Mouse (Mus musculus) midbrain, embryonic 12.5 days (tissue): ENCODE measurements around the gene Hist1h1d. TPM values are rescaled to one million over a fixed set of nuclear protein-coding genes. Genes with fewer than 3 reads are reported as not detected.
"Not testable (repeated sequence)": the region's sequence is repeated elsewhere in the genome, so short reads cannot be mapped to it uniquely, and the experiment has no call there.

Experiments used
- ATAC-seq: fragments of 200-750 bp; cut with Nextera tagmentation; 2 replicates; pipeline ENCODE4 v1.8.0; 2017; ENCODE audit warnings: low read depth, moderate TSS enrichment, moderate library complexity; ENCODE audit not compliant: low FRiP score
- H3K27ac ChIP-seq: fragments of 300-500 bp; sonication (generic); replicated peaks from 2 replicates; pipeline ENCODE4 v1.5.1; 2016; ENCODE audit warnings: mild to moderate bottlenecking
- H3K27me3 ChIP-seq: fragments of 300-500 bp; sonication (generic); 2 replicates; pipeline ENCODE4 v1.6.1; 2016; ENCODE audit warnings: mild to moderate bottlenecking
- H3K36me3 ChIP-seq: fragments of 300-500 bp; sonication (generic); 2 replicates; pipeline ENCODE4 v1.6.1; 2016
- H3K4me1 ChIP-seq: fragments of 300-500 bp; sonication (generic); 2 replicates; pipeline ENCODE4 v1.6.1; 2016
- H3K4me2 ChIP-seq: fragments of 300-500 bp; sonication (generic); replicated peaks from 2 replicates; pipeline ENCODE4 v1.6.1; 2016; ENCODE audit warnings: mild to moderate bottlenecking, moderate library complexity
- H3K4me3 ChIP-seq: fragments of 300-500 bp; sonication (generic); 2 replicates; pipeline ENCODE4 v1.5.1; 2016; ENCODE audit warnings: mild to moderate bottlenecking
- H3K9ac ChIP-seq: fragments of 300-500 bp; sonication (generic); replicated peaks from 2 replicates; pipeline ENCODE4 v1.6.1; 2016; ENCODE audit warnings: mild to moderate bottlenecking, moderate library complexity
- H3K9me3 ChIP-seq: fragments of 300-500 bp; sonication (generic); 2 replicates; pipeline ENCODE4 v1.6.1; 2016; ENCODE audit warnings: mild to moderate bottlenecking
- WGBS: fragments of 180-500 bp; shearing (Covaris S2); methylation state at CpG from one replicate; pipeline ENCODE4 v1.1.7; 2016; 5-methylcytosine and 5-hydroxymethylcytosine counted together
- polyA plus RNA-seq: library from polyadenylated mRNA; unstranded; fragments of >200 nt; fragmentation: Nextera tagmentation; extraction: Ambion mirVana; gene quantifications from 2 replicates; pipeline ENCODE4 v1.2.1, GENCODE M21; 2016

The Hist1h1d gene
- polyA plus RNA-seq, 1 experiment from 2014 or later: 0.45 TPM

DNA sequence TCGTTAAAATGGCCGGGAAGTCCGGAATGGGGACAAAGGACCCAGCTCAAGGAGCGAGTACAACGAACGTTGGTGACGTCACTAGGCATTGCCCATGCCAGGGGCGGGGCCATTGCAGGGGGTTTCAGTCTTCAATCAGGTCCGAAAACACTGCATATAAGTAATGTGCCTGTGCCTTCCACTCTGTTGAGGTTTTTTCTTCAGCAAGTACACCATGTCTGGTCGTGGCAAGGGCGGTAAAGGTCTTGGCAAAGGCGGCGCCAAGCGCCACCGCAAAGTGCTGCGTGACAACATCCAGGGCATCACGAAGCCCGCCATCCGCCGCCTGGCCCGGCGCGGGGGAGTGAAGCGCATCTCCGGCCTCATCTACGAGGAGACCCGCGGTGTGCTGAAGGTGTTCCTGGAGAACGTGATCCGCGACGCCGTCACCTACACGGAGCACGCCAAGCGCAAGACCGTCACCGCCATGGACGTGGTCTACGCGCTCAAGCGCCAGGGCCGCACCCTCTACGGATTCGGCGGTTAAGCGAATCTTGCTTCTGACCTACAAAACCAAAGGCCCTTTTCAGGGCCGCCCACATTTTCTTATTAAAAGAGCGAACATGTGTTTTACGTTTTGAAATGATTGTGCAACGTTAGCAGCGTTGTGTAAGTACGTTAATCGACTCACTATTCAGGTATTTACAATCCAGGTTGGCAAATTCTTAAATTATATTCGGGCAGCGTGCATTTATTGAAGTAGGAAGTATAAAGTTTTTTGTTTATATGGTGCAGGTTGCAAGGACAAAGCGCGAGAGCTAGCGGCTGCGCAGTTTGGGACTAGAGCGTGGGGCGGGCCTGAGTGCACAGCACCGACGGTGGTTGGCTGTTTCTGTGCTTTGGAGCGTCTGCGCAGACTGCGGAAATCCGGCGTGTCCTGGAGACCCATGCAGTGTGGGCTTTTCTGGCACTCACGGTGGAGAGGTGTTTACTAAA is 21.9 kb upstream of the Hist1h1d start, which contains the start of gene Hist1h4h:
Gene Hist1h4h (plus strand): TSS at position 150 of the 975 bp plus-strand sequence.
- Histone ChIP-seq H3K4me2 (peak within 1 kb of the TSS; percentile 66), H3K27me3 (no peaks in the 10 kb centered on the region), H3K9ac (peak within 1 kb of the TSS; percentile 81), H3K4me3 (peak within 1 kb of the TSS; percentile 56), H3K27ac (peak within 1 kb of the TSS; percentile 97), H3K4me1 (peaks cover 27% of the 10 kb centered on the region), H3K36me3 (no peaks in the 10 kb centered on the region), H3K9me3 (no peaks in the 10 kb centered on the region)
- whole genome bisulfite sequencing: under 1% methylated on average over 55 of the region's 70 CpGs
- peak; percentile 77 for ATAC-seq

DNA sequence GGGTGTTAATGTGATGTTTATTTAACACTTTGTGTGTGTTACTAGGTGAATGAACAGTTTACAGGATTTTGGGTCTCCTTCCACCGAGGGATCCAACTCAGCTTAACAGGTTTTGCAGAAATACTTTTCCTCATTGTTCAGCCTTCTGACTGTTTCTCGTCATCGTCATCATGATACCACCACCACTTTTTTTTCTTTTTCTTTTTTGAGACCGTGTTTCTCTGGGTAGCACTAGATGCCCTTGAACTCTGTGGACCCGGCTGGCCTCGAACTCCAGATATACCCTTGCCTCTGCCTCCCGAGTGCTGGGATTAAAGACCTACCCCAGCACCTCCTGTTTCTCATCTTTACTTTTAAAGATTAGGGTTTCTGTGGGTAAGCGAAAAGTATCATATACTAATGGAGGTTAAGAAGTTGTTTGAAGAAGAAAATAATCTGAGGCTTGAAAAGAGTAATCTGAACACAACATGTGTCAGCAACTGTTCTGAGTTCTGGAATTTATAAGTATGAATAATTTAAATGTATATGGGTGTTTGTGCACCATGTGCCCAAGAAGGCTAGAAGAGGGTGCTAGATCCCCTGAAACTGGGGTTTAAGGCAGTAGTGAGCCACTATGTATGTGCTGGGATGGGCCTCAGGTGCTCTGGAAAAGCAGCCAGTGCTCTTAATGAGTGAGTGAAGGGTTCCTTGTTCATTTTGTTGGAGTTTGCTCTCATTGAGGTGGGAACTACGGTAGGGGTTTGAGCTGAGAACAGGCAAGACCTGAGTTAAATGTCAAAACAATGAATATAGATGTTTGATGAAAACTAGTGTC is 20.6 kb upstream of the Hist1h1d start:
- H3K36me3 ChIP-seq: no peaks in the 10 kb centered on the region
- no peaks in the 10 kb centered on the region for H3K27me3 ChIP-seq
- H3K4me2 ChIP-seq: peak overlapping the region; percentile 66
- 22% methylated on average over 9 of the region's 9 CpGs for WGBS
- ATAC-seq: no peak
- H3K4me3 ChIP-seq: peak overlapping the region; percentile 56
- peak overlapping the region; percentile 81 for H3K9ac ChIP-seq
- H3K9me3 ChIP-seq: no peaks in the 10 kb centered on the region
- peaks cover 34% of the 10 kb centered on the region for H3K4me1 ChIP-seq
- H3K27ac ChIP-seq: peak overlapping the region; percentile 97

DNA sequence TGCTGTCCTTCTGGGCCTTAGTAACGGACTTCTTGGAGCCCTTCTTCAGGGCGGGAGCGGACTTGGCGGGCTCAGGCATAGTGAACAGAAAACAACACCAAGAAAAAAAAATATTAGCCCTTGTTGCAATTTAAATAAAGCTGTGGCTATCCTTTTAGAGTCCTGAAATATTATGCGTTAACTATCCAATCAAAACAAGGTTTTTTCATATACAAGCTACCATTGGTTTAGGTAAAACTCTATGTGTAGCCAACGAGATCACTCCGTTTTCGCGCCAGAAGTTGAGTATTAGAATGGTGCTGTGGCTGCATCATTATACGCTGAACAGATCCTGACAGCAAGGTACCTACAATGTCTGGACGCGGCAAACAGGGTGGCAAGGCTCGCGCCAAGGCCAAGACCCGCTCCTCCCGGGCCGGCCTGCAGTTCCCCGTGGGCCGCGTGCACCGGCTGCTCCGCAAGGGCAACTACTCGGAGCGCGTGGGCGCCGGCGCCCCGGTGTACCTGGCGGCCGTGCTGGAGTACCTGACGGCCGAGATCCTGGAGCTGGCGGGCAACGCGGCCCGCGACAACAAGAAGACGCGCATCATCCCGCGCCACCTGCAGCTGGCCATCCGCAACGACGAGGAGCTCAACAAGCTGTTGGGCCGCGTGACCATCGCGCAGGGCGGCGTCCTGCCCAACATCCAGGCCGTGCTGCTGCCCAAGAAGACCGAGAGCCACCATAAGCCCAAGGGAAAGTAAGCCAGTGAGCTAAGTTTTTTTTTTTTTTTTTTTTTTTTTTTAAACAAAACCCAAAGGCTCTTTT is 19.3 kb upstream of the Hist1h1d start, which contains the start of gene Hist1h2af:
Gene Hist1h2af (plus strand): TSS at position 347 of the 808 bp plus-strand sequence.
- peak within 1 kb of the TSS; percentile 97 for H3K27ac ChIP-seq
- H3K4me1 ChIP-seq: peaks cover 36% of the 10 kb centered on the region
- H3K4me3 ChIP-seq: peak within 1 kb of the TSS; percentile 56
- ATAC-seq: peak; percentile 45
- not testable (repeated sequence) for H3K9me3 ChIP-seq, H3K27me3 ChIP-seq, H3K36me3 ChIP-seq
- WGBS: under 1% methylated on average over 29 of the region's 53 CpGs
- H3K4me2 ChIP-seq: peak within 1 kb of the TSS; percentile 66
- peak within 1 kb of the TSS; percentile 66 for H3K9ac ChIP-seq

DNA sequence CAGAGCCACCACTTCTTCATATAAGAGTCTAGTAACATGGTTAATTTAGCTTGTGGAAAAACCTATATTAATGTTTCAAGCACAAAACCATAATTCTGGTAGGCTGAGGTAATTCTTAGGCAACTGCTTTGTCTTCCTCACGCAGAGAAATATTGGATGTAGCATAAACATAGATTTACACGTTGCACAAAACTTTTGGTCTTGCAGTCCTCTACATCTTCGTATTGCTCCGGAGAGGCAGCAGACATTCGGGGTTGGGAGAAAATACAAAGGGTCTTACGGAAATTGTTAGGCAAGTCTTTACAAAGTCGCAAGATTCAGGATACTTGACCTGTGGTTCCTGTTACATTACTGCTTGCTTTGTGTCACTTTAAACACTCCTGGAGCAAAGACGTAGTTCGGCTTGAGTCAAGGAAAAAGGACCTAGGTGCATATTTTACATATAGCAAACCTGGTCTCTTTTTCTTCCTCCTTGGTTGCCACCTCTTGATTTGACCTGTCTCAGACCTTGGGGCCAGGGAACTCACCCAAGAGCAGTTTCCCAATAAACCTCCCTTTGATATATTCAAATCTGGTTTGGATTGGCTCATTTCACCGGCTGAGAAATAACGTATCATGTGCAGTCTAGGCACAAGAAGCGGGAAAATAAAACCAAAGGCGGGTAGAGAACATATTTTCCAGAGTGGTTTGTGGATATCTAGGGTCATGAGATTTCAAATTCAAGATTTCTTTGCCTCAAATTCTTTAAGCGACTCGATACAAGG is 18.5 kb upstream of the Hist1h1d start:
- H3K9ac ChIP-seq: peak overlapping the region; percentile 66
- peak overlapping the region; percentile 56 for H3K4me3 ChIP-seq
- peak overlapping the region; percentile 97 for H3K27ac ChIP-seq
- no peaks in the 10 kb centered on the region for H3K9me3 ChIP-seq
- under 1% methylated on average over 15 of the region's 15 CpGs for WGBS
- no peaks in the 10 kb centered on the region for H3K36me3 ChIP-seq
- ATAC-seq: peak; percentile 3; the same call in 1 of the 2 replicates
- no peaks in the 10 kb centered on the region for H3K27me3 ChIP-seq
- peaks cover 36% of the 10 kb centered on the region for H3K4me1 ChIP-seq
- peak overlapping the region; percentile 66 for H3K4me2 ChIP-seq

DNA sequence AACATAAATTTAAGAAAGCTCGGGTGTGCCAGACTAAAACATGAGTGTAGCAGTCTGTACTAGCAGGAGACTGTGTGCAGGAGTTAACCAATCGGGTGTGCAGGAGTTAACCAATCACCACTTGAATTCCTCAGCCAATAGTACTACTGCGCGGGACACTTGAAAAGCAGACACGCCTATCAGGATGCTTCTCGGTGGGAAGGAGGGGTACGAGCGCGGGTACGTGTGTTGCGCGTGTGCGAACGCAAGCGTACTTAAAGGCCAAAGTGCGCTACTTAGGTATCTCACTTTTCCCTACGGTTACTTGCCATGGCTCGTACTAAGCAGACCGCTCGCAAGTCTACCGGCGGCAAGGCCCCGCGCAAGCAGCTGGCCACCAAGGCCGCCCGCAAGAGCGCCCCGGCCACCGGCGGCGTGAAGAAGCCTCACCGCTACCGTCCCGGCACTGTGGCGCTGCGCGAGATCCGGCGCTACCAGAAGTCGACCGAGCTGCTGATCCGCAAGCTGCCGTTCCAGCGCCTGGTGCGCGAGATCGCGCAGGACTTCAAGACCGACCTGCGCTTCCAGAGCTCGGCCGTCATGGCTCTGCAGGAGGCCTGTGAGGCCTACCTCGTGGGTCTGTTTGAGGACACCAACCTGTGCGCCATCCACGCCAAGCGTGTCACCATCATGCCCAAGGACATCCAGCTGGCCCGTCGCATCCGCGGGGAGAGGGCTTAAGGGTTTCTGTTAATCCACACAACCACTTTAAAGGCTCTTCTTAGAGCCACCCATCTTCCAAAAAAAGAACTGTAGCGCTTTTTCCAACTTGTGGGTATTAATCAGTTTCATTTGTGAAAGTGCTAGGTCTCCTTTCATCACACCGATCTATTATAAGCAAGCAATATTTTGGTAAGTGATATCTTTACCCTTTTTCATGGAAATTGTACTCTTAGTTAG is 17.7 kb upstream of the Hist1h1d start, which contains the start of gene Hist1h3g:
Gene Hist1h3g (plus strand): TSS at position 286 of the 939 bp plus-strand sequence.
- H3K9ac ChIP-seq: peak within 1 kb of the TSS; percentile 66

DNA sequence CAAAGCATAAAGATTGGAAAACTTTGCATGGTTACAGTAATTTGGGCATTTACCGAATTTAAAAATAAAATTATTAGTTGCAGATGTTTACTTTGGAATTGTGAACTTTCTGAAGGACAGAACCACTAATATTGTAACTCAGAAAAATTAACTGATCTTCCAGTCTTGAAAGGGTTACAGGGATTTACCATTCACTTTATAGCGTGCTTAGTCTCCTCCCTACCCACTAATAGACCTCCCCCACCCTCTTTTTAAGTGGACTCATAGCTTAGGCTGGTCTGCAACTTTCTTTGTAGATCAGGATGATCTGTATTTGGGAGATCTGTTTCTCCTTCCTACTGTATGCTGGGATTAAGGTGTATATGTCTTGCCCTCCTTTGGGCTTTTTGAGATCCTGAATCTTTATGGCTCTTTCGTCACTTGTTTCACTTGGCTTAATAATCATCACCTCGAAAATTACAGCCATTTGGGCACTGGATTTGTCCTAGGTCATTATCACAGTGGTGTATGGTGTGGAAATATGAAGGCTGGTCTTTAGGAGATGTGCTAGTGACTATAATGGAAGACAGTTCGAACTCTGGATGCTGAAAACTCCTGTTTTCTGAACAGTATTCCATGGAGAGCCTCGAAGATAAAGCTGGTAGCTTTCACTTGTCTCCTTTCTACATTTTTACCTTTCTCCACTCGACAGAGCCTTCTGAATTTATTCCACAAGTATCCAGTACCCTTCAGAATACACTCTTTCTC is 16.8 kb upstream of the Hist1h1d start:
- Histone ChIP-seq H3K9me3 (no peaks in the 10 kb centered on the region), H3K4me3 (peak overlapping the region; percentile 56), H3K4me1 (peaks cover 32% of the 10 kb centered on the region), H3K27ac (peak overlapping the region; percentile 56), H3K9ac (peak overlapping the region; percentile 62), H3K36me3 (no peaks in the 10 kb centered on the region), H3K4me2 (peak overlapping the region; percentile 66), H3K27me3 (no peaks in the 10 kb centered on the region)
- ATAC-seq: no peak
- WGBS: 21% methylated on average over 7 of the region's 7 CpGs

More for the DNA sequence above, 17.7 kb upstream of the Hist1h1d start, which contains the start of gene Hist1h3g:
- H3K4me2 ChIP-seq: peak within 1 kb of the TSS; percentile 66
- H3K36me3 ChIP-seq, H3K9me3 ChIP-seq, H3K27me3 ChIP-seq: not testable (repeated sequence)
- peak within 1 kb of the TSS; percentile 97 for H3K27ac ChIP-seq
- H3K4me1 ChIP-seq: peaks cover 32% of the 10 kb centered on the region
- ATAC-seq: peak; percentile 92
- 0% methylated on average over 46 of the region's 62 CpGs for WGBS
- H3K4me3 ChIP-seq: peak within 1 kb of the TSS; percentile 56

DNA sequence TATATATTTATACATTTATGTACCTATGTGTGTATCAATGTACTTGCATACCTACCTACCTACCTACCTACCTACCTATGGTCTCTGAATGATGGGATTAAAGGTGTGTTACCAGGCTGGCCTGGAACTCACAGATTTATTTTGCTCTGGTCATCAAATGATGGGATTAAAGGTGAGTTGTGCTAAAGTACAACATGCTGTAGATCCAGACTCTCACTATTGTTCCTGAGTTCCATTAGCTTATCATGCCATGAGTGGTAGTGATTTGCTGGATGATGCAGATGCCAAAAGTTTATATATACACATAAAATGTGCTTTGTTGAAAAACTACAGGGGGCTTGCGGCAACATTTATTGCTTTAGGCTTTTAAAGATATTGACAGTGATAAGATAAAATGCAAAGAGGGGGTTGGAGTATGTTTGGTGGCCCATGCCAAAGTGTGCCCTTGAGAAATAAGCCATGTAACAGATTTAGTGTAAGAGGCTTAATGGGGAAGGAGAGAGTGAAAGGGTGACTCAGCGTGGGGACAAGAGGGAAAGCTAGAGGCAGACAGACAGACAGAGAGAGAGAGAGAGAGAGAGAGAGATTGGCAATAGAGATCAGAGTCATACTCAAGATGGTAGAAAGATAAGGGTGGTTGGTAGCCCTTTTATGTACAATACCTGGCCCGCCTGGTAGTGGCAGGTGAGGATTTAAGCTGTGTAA is 15.9 kb upstream of the Hist1h1d start:
- Histone ChIP-seq H3K4me1 (peaks cover 29% of the 10 kb centered on the region), H3K27me3 (no peaks in the 10 kb centered on the region), H3K27ac (no peak overlapping the region), H3K4me2 (peak overlapping the region; percentile 66), H3K36me3 (no peaks in the 10 kb centered on the region), H3K4me3 (peak overlapping the region; percentile 13), H3K9me3 (no peaks in the 10 kb centered on the region), H3K9ac (no peak overlapping the region)
- WGBS: 79% methylated on average over 3 of the region's 3 CpGs
- ATAC-seq: no peak

DNA sequence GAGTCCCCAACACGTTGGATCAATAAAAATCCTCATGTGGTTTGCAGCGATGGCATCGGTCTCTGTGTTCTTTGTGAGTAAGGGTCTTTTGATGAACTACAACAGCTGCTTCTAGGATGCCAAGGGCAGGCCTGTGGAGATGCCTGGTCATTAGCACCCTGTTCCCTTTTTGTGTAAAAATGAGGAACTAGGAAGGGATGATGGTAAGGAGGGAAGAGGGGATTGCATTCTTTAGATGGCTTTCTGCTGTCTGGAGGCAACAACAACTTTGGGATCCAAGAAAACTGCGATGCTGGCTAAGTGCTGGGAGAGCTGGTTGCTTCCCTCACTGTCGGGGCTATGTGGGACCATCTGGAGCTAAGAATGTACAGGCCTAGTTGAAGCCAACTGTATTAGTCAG is 14.8 kb upstream of the Hist1h1d start:
- Histone ChIP-seq H3K4me3 (no peak overlapping the region), H3K36me3 (no peaks in the 10 kb centered on the region), H3K4me2 (no peak overlapping the region), H3K9ac (no peak overlapping the region), H3K9me3 (no peaks in the 10 kb centered on the region), H3K27ac (no peak overlapping the region), H3K27me3 (no peaks in the 10 kb centered on the region), H3K4me1 (peaks cover 22% of the 10 kb centered on the region)
- ATAC-seq: no peak
- WGBS: 83% methylated on average over 5 of the region's 5 CpGs

DNA sequence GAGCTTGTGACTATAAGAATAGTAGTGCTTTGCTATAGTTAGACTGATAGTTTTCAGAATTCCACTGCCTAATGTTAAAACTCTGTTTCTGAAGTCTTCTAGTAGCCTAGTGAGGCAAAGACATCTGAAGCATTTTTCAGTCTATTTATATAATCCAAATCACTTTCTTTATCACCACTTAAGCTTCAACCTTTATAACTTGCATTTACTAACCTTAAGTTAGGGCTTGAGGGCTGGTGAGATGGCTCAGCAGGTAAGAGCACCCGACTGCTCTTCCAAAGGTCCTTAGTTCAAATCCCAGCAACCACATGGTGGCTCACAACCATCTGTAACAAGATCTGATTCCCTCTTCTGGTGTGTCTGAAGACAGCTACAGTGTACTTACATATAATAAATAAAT is 13.2 kb upstream of the Hist1h1d start:
- not testable (repeated sequence) for ATAC-seq, H3K4me2 ChIP-seq, H3K27ac ChIP-seq, H3K9ac ChIP-seq, H3K27me3 ChIP-seq, H3K9me3 ChIP-seq, H3K36me3 ChIP-seq, H3K4me3 ChIP-seq
- 67% methylated on average over 1 of the region's 1 CpGs for WGBS
- peaks cover 15% of the 10 kb centered on the region for H3K4me1 ChIP-seq
